Mouse (Mus musculus): Measurements from ENCODE around the gene Depdc5. TPM values are rescaled to one million over a fixed set of nuclear protein-coding genes. Genes with fewer than 3 reads are reported as not detected.

Depdc5 gene
- total RNA-seq, 1 experiment = 27.2 TPM

DNA sequence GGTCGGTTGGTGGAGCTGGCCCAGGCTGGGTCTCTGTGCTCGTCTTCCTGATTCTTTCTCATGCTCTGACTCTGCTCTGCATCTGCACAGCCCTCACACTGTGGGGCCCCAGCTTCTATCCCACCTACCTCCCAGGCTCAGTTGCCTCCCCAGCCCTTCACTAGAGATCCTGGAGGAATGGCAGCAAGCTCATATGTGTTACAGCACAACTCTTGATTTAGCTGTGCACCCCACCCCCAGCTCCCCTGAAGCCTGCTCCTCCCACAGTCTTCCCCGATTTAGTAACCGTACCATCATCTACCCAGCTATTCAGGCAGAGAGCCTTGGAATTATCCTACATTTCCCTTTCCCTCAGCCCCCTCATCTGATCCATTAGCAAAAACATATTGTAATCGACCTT is 137.6 kb downstream of the Depdc5 start:
- no peak overlapping the region for H3K4me3 ChIP-seq (ENCODE audit: insufficient read depth in 1 of 2, low read depth in 1 of 2, low read length in 2 of 2, poor library complexity in 1 of 2, severe bottlenecking in 1 of 2)
- no peaks in the 10 kb centered on the region for H3K4me1 ChIP-seq (ENCODE audit: control insufficient read depth in 2 of 2, insufficient read depth in 2 of 2, low read length in 2 of 2, poor library complexity in 1 of 2)
- H3K9me3 ChIP-seq (ENCODE audit: control insufficient read depth, insufficient read depth, low read depth, low read length) = no peaks in the 10 kb centered on the region
- DNase-seq (ENCODE audit: low read depth, low spot score) = no peak
- in situ Hi-C loops (cut with MboI; ENCODE audit: low sequenced_read_pairs in 2 of 2, unreplicated experiment in 2 of 2) = no loop called here
- H3K27ac ChIP-seq (ENCODE audit: insufficient read depth, low read depth, low read length, poor library complexity, severe bottlenecking) = no peak overlapping the region
- H3K36me3 ChIP-seq (ENCODE audit: control insufficient read depth, insufficient read depth, low read length, poor library complexity, severe bottlenecking) = no peaks in the 10 kb centered on the region
- TF ChIP-seq MAFK (IDR thresholded peaks at IDR 0.05; ENCODE audit: insufficient read depth, low read depth, low read length) = no peak
- no peak for TF ChIP-seq ZC3H11A (IDR thresholded peaks at IDR 0.05; ENCODE audit: borderline replicate concordance, low read depth, low read length)
- TF ChIP-seq HCFC1 (IDR thresholded peaks at IDR 0.05; ENCODE audit: borderline replicate concordance, insufficient read depth, low read length) = no peak
- no peak for TF ChIP-seq CHD2 (IDR thresholded peaks at IDR 0.05; ENCODE audit: low read depth, low read length)
- TF ChIP-seq ZNF384 (IDR thresholded peaks at IDR 0.05; ENCODE audit: low read depth, low read length) = no peak
- no peak overlapping the region for H3K9ac ChIP-seq (ENCODE audit: insufficient read depth, low read depth, low read length, poor library complexity, severe bottlenecking)

DNA sequence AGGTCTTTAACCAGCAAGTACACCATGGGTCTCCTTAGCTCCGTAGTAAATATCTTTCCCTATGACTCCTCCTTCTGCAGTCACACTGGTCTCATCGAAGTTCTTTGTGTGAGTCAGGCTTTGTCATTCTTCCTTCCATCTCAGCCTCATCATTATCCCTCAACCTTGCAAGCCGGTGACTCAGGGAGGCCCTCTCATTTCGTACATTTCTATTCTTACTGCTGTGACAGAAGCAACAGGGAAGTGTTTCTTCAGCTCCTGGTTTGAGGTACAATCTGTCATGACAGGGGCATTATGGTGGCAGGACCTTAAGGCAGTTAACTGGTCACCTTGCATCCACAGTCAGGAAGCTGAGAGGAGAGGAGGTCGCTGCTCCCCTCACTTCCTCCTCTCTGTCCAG is 139.3 kb downstream of the Depdc5 start:
- TF ChIP-seq ZC3H11A (IDR thresholded peaks at IDR 0.05; ENCODE audit: borderline replicate concordance, low read depth, low read length) = no peak
- TF ChIP-seq HCFC1 (IDR thresholded peaks at IDR 0.05; ENCODE audit: borderline replicate concordance, insufficient read depth, low read length) = no peak
- TF ChIP-seq MAFK (IDR thresholded peaks at IDR 0.05; ENCODE audit: insufficient read depth, low read depth, low read length) = no peak
- no peak overlapping the region for H3K4me3 ChIP-seq (ENCODE audit: insufficient read depth in 1 of 2, low read depth in 1 of 2, low read length in 2 of 2, poor library complexity in 1 of 2, severe bottlenecking in 1 of 2)
- H3K4me1 ChIP-seq (ENCODE audit: control insufficient read depth in 2 of 2, insufficient read depth in 2 of 2, low read length in 2 of 2, poor library complexity in 1 of 2) = no peaks in the 10 kb centered on the region
- no peaks in the 10 kb centered on the region for H3K36me3 ChIP-seq (ENCODE audit: control insufficient read depth, insufficient read depth, low read length, poor library complexity, severe bottlenecking)
- H3K27ac ChIP-seq (ENCODE audit: insufficient read depth, low read depth, low read length, poor library complexity, severe bottlenecking) = no peak overlapping the region
- in situ Hi-C loops (cut with MboI; ENCODE audit: low sequenced_read_pairs in 2 of 2, unreplicated experiment in 2 of 2) = no loop called here
- DNase-seq (ENCODE audit: low read depth, low spot score) = no peak
- H3K9me3 ChIP-seq (ENCODE audit: control insufficient read depth, insufficient read depth, low read depth, low read length) = no peaks in the 10 kb centered on the region
- no peak overlapping the region for H3K9ac ChIP-seq (ENCODE audit: insufficient read depth, low read depth, low read length, poor library complexity, severe bottlenecking)

DNA sequence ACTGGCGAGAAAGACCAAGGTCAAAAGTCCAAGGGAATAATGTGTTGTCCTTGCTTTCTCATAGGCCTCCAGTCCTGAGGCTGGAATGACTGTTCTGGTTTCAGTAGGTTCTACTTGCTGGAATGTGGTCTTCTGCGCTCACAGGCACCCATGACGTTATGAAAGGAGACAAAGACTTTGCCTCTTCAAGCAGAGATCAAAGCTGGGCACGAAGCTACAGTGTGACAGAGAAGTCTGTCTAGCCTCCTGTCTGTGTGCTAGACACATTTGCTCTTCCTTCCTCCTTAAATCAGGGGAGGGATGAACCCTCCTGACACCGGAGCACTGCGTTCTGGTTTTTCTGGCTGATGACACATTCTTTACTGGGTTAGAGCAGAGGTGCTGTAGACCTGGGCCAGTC is 140.0 kb downstream of the Depdc5 start:
- Histone ChIP-seq H3K4me3 (ENCODE audit: insufficient read depth in 1 of 2, low read depth in 1 of 2, low read length in 2 of 2, poor library complexity in 1 of 2, severe bottlenecking in 1 of 2) (no peak overlapping the region), H3K36me3 (ENCODE audit: control insufficient read depth, insufficient read depth, low read length, poor library complexity, severe bottlenecking) (no peaks in the 10 kb centered on the region), H3K27ac (ENCODE audit: insufficient read depth, low read depth, low read length, poor library complexity, severe bottlenecking) (no peak overlapping the region), H3K9ac (ENCODE audit: insufficient read depth, low read depth, low read length, poor library complexity, severe bottlenecking) (no peak overlapping the region), H3K9me3 (ENCODE audit: control insufficient read depth, insufficient read depth, low read depth, low read length) (no peaks in the 10 kb centered on the region), H3K4me1 (ENCODE audit: control insufficient read depth in 2 of 2, insufficient read depth in 2 of 2, low read length in 2 of 2, poor library complexity in 1 of 2) (no peaks in the 10 kb centered on the region)
- DNase-seq (ENCODE audit: low read depth, low spot score) = no peak
- TF ChIP-seq MAFK (IDR thresholded peaks at IDR 0.05; ENCODE audit: insufficient read depth, low read depth, low read length) = no peak
- no peak for TF ChIP-seq CHD2 (IDR thresholded peaks at IDR 0.05; ENCODE audit: low read depth, low read length)
- TF ChIP-seq HCFC1 (IDR thresholded peaks at IDR 0.05; ENCODE audit: borderline replicate concordance, insufficient read depth, low read length) = no peak
- TF ChIP-seq ZC3H11A (IDR thresholded peaks at IDR 0.05; ENCODE audit: borderline replicate concordance, low read depth, low read length) = no peak
- no peak for TF ChIP-seq ZNF384 (IDR thresholded peaks at IDR 0.05; ENCODE audit: low read depth, low read length)
- in situ Hi-C loops (cut with MboI; ENCODE audit: low sequenced_read_pairs in 2 of 2, unreplicated experiment in 2 of 2) = no loop called here

DNA sequence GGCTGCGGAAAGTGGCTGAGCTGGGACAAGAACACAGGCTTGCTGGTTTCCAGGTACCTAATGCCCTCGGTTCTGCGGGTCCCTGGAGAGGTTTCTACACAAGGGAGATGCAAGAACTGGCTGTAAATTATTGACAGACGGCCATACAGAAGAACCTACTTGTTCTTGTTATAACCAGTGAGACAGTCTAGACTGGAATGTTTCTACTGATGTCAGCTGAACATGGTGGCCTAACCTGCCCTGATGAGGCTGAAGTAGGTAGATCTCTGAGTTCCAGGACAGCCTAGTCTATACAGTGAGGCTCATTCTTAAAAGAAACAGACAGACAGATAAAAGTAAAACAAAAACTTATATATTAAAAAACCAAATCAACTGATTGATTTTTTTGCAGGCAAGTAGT is 140.6 kb downstream of the Depdc5 start:
- DNase-seq (ENCODE audit: low read depth, low spot score) = no peak
- Histone ChIP-seq H3K4me1 (ENCODE audit: control insufficient read depth in 2 of 2, insufficient read depth in 2 of 2, low read length in 2 of 2, poor library complexity in 1 of 2) (no peaks in the 10 kb centered on the region), H3K9me3 (ENCODE audit: control insufficient read depth, insufficient read depth, low read depth, low read length) (no peaks in the 10 kb centered on the region), H3K4me3 (ENCODE audit: insufficient read depth in 1 of 2, low read depth in 1 of 2, low read length in 2 of 2, poor library complexity in 1 of 2, severe bottlenecking in 1 of 2) (no peak overlapping the region), H3K36me3 (ENCODE audit: control insufficient read depth, insufficient read depth, low read length, poor library complexity, severe bottlenecking) (no peaks in the 10 kb centered on the region), H3K27ac (ENCODE audit: insufficient read depth, low read depth, low read length, poor library complexity, severe bottlenecking) (no peak overlapping the region), H3K9ac (ENCODE audit: insufficient read depth, low read depth, low read length, poor library complexity, severe bottlenecking) (no peak overlapping the region)
- in situ Hi-C loops (cut with MboI; ENCODE audit: low sequenced_read_pairs in 2 of 2, unreplicated experiment in 2 of 2) = no loop called here
- no peak for TF ChIP-seq HCFC1 (IDR thresholded peaks at IDR 0.05; ENCODE audit: borderline replicate concordance, insufficient read depth, low read length)
- TF ChIP-seq CHD2 (IDR thresholded peaks at IDR 0.05; ENCODE audit: low read depth, low read length) = no peak
- TF ChIP-seq ZNF384 (IDR thresholded peaks at IDR 0.05; ENCODE audit: low read depth, low read length) = no peak
- TF ChIP-seq MAFK (IDR thresholded peaks at IDR 0.05; ENCODE audit: insufficient read depth, low read depth, low read length) = no peak
- no peak for TF ChIP-seq ZC3H11A (IDR thresholded peaks at IDR 0.05; ENCODE audit: borderline replicate concordance, low read depth, low read length)

All from ES-E14 (cell line).